Mouse (Mus musculus): ENCODE data around the gene Tmem238l.

DNA sequence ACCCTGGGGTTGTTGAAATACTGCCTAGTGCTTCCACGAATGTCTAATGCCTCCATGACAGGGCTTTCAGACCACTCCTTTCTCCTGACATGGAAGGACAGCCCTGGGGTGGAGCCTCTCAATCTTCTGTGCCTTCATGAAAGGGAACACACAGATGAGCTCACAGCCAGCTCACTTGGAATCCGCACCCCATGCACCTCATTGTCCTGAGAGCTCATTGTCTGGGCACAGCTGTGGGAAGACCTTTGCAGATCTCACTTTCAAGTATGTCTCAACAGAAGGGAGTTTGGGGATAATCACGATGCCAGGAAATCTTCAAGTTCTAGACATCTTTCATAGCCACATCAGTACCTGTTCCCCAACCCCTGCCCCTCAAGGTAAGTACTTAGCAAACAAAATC lies 28.1 kb upstream of the Tmem238l start:
- TF ChIP-seq CTCF (IDR thresholded peaks at IDR 0.05; ENCODE audit: control insufficient read depth, insufficient read depth, insufficient read length) (no peak), MYOG (IDR thresholded peaks at IDR 0.05; ENCODE audit: control insufficient read depth, extremely low read depth, insufficient read length) (no peak), MYOD1 (IDR thresholded peaks at IDR 0.05; ENCODE audit: control insufficient read depth, insufficient read length, low read depth) (no peak)

All from C2C12 (cell line).